Mouse (Mus musculus) heart, embryonic 10.5 days (tissue): ENCODE results near the gene Chd8. TPM values are rescaled to one million over a fixed set of nuclear protein-coding genes. Genes with fewer than 3 reads are reported as not detected.

ENCODE experiments used
- DNase-seq: peaks from one replicate; pipeline ENCODE4 v3.0.0-alpha.2; 2017; ENCODE audit warnings: low spot score
- H3K27ac ChIP-seq: fragments of 300-500 bp; sonication (generic); 2 replicates; pipeline ENCODE4 v1.5.1; 2016; ENCODE audit warnings: mild to moderate bottlenecking
- H3K27me3 ChIP-seq: fragments of 300-500 bp; sonication (generic); 2 replicates; pipeline ENCODE4 v1.6.1; 2016; ENCODE audit warnings: mild to moderate bottlenecking; ENCODE audit not compliant: poor library complexity, insufficient read depth, severe bottlenecking
- H3K36me3 ChIP-seq: fragments of 300-500 bp; sonication (generic); 2 replicates; pipeline ENCODE4 v1.6.1; 2016; ENCODE audit warnings: mild to moderate bottlenecking, moderate library complexity
- H3K4me1 ChIP-seq: fragments of 300-500 bp; sonication (generic); 2 replicates; pipeline ENCODE4 v1.6.1; 2016; ENCODE audit warnings: mild to moderate bottlenecking
- H3K4me3 ChIP-seq: fragments of 300-500 bp; sonication (generic); 2 replicates; pipeline ENCODE4 v1.5.1; 2016; ENCODE audit warnings: mild to moderate bottlenecking, moderate library complexity
- H3K9me3 ChIP-seq: fragments of 300-500 bp; sonication (generic); 2 replicates; pipeline ENCODE4 v1.6.1; 2016; ENCODE audit warnings: mild to moderate bottlenecking, moderate library complexity
- WGBS: fragments of 180-500 bp; shearing (Covaris S2); methylation state at CpG from one replicate; pipeline ENCODE4 v1.1.7; 2016; 5-methylcytosine and 5-hydroxymethylcytosine counted together
- polyA plus RNA-seq: library from polyadenylated mRNA; unstranded; fragments of >200 nt; fragmentation: Nextera tagmentation; extraction: Ambion mirVana; gene quantifications from 2 replicates; pipeline ENCODE4 v1.2.1, GENCODE M21; 2016

The Chd8 gene
- polyA plus RNA-seq, 1 experiment from 2014 or later = 32.6 TPM

- H3K4me3 ChIP-seq = peak overlapping the region; percentile 100
- peak overlapping the region; percentile 99 for H3K27ac ChIP-seq
- WGBS = under 1% methylated on average over 59 of the region's 59 CpGs
- H3K9me3 ChIP-seq = no peaks in the 10 kb centered on the region
- H3K4me1 ChIP-seq = peaks cover 7% of the 10 kb centered on the region; the same call in 1 of the 2 replicates
- DNase-seq = no peak
- H3K27me3 ChIP-seq = no peaks in the 10 kb centered on the region
- H3K36me3 ChIP-seq = peaks cover 44% of the 10 kb centered on the region
These were observed 61.1 kb downstream of the Chd8 start for GRCm38 (mm10) chr14:52196230-52197155.

GRCm38 (mm10) chr14:52195691-52196090, 61.9 kb downstream of the Chd8 start:
- H3K27me3 ChIP-seq = no peaks in the 10 kb centered on the region
- DNase-seq = no peak
- WGBS = 11% methylated on average over 3 of the region's 3 CpGs
- no peaks in the 10 kb centered on the region for H3K9me3 ChIP-seq
- H3K4me3 ChIP-seq = peak overlapping the region; percentile 100
- peaks cover 7% of the 10 kb centered on the region; the same call in 1 of the 2 replicates for H3K4me1 ChIP-seq
- no peak overlapping the region for H3K27ac ChIP-seq
- H3K36me3 ChIP-seq = peaks cover 36% of the 10 kb centered on the region

- Histone ChIP-seq H3K27ac (no peak overlapping the region), H3K9me3 (no peaks in the 10 kb centered on the region), H3K4me3 (no peak overlapping the region), H3K36me3 (peaks cover 15% of the 10 kb centered on the region), H3K27me3 (no peaks in the 10 kb centered on the region), H3K4me1 (peaks cover 3% of the 10 kb centered on the region; the same call in 1 of the 2 replicates)
- no peak for DNase-seq
These were observed 66.7 kb downstream of the Chd8 start for GRCm38 (mm10) chr14:52190740-52191359.

- Histone ChIP-seq H3K36me3 (peaks cover 15% of the 10 kb centered on the region), H3K4me3 (no peak overlapping the region), H3K9me3 (no peaks in the 10 kb centered on the region), H3K27me3 (no peaks in the 10 kb centered on the region), H3K4me1 (no peaks in the 10 kb centered on the region), H3K27ac (no peak overlapping the region)
- no peak for DNase-seq
- WGBS = 89% methylated on average over 2 of the region's 2 CpGs
These were observed 68.1 kb downstream of the Chd8 start for GRCm38 (mm10) chr14:52189519-52189918.

- Histone ChIP-seq H3K27me3 (no peaks in the 10 kb centered on the region), H3K4me3 (no peak overlapping the region), H3K36me3 (peaks cover 16% of the 10 kb centered on the region), H3K9me3 (no peaks in the 10 kb centered on the region), H3K27ac (no peak overlapping the region), H3K4me1 (no peaks in the 10 kb centered on the region)
- 83% methylated on average over 1 of the region's 1 CpGs for WGBS
- no peak for DNase-seq
These were observed 68.8 kb downstream of the Chd8 start for GRCm38 (mm10) chr14:52188788-52189187.

- peaks cover 82% of the 10 kb centered on the region for H3K36me3 ChIP-seq
- no peak for DNase-seq
- 89% methylated on average over 2 of the region's 2 CpGs for WGBS
- H3K27me3 ChIP-seq = no peaks in the 10 kb centered on the region
- no peak overlapping the region for H3K4me3 ChIP-seq
- no peak overlapping the region for H3K27ac ChIP-seq
- no peaks in the 10 kb centered on the region for H3K4me1 ChIP-seq
- H3K9me3 ChIP-seq = no peaks in the 10 kb centered on the region
These were observed 91.0 kb downstream of the Chd8 start for GRCm38 (mm10) chr14:52166571-52166970.

- no peak overlapping the region for H3K4me3 ChIP-seq
- no peaks in the 10 kb centered on the region for H3K27me3 ChIP-seq
- peaks cover 75% of the 10 kb centered on the region for H3K36me3 ChIP-seq
- 79% methylated on average over 6 of the region's 6 CpGs for WGBS
- no peaks in the 10 kb centered on the region for H3K9me3 ChIP-seq
- H3K27ac ChIP-seq = no peak overlapping the region
- DNase-seq = no peak
- H3K4me1 ChIP-seq = no peaks in the 10 kb centered on the region
These were observed 96.7 kb downstream of the Chd8 start for GRCm38 (mm10) chr14:52160911-52161310.

GRCm38 (mm10) chr14:52155008-52155407, 102.6 kb downstream of the Chd8 start:
- Histone ChIP-seq H3K9me3 (no peaks in the 10 kb centered on the region), H3K27ac (no peak overlapping the region), H3K4me3 (no peak overlapping the region), H3K36me3 (peaks cover 20% of the 10 kb centered on the region), H3K4me1 (no peaks in the 10 kb centered on the region), H3K27me3 (no peaks in the 10 kb centered on the region)
- DNase-seq = no peak
- WGBS = 83% methylated on average over 2 of the region's 2 CpGs

GRCm38 (mm10) chr14:52152613-52153012, 105.0 kb downstream of the Chd8 start:
- Histone ChIP-seq H3K9me3 (no peaks in the 10 kb centered on the region), H3K4me3 (no peak overlapping the region), H3K27me3 (no peaks in the 10 kb centered on the region), H3K27ac (no peak overlapping the region), H3K4me1 (no peaks in the 10 kb centered on the region), H3K36me3 (no peaks in the 10 kb centered on the region)
- 58% methylated on average over 3 of the region's 3 CpGs for WGBS
- DNase-seq = no peak

- no peaks in the 10 kb centered on the region for H3K9me3 ChIP-seq
- no peak overlapping the region for H3K4me3 ChIP-seq
- no peaks in the 10 kb centered on the region for H3K4me1 ChIP-seq
- WGBS = 36% methylated on average over 7 of the region's 7 CpGs
- no peak for DNase-seq
- no peaks in the 10 kb centered on the region for H3K36me3 ChIP-seq
- H3K27ac ChIP-seq = no peak overlapping the region
- no peaks in the 10 kb centered on the region for H3K27me3 ChIP-seq
These were observed 105.4 kb downstream of the Chd8 start for GRCm38 (mm10) chr14:52152179-52152578.

- no peaks in the 10 kb centered on the region for H3K4me1 ChIP-seq
- H3K9me3 ChIP-seq = no peaks in the 10 kb centered on the region
- no peaks in the 10 kb centered on the region for H3K27me3 ChIP-seq
- H3K4me3 ChIP-seq = no peak overlapping the region
- H3K36me3 ChIP-seq = no peaks in the 10 kb centered on the region
- DNase-seq = no peak
- WGBS = 66% methylated on average over 4 of the region's 4 CpGs
- no peak overlapping the region for H3K27ac ChIP-seq
These were observed 107.7 kb downstream of the Chd8 start for GRCm38 (mm10) chr14:52149888-52150287.
